Mouse (Mus musculus) right cerebral cortex, adult 18-20 months (tissue): Measurements from ENCODE around the gene Tpsg1.

Source experiments
- DNase-seq: peaks from one replicate; pipeline ENCODE4 v3.0.0; 2022; ENCODE audit warnings: mixed read lengths

The Tpsg1 gene

GRCm38 (mm10) chr17:25368973-25369372 lies at the start of gene Tpsg1:
TSS of gene Tpsg1 (plus strand) at chr17:25369273.
- DNase-seq, result no peak

DNA sequence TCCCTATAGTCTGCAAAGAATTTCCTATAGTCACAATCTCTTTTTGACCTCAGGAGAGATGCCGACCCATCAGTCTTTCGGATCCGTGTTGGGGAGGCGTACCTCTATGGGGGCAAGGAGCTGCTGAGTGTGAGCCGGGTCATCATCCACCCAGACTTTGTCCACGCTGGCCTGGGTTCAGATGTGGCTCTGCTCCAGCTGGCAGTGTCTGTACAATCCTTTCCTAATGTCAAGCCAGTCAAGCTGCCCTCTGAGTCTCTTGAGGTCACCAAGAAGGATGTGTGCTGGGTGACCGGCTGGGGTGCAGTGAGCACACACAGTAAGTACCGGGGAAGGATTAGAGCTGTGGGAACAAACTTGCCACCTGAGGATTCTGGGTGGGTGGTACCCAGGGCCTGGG lies 48.3 kb upstream of the Tpsg1 start:
- no peak for DNase-seq

DNA sequence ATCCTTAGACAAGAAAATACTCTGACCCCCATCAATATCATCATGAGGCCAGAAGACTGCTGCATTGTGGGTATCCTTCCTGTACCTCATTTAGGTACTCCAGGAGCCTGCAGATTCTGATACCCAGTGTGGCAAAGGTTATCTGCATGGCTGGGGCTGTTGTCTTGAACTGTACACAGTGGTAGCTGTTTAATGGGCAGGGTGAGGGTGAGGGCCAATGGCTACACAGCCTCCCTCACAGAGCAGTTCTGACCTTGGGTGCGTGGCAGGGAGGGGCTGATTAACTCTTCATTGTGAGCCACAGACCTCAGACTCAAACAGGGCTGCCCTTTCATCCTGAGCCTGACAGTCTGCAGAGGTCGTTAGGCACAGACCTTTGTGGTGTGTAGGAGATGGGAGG lies 46.1 kb upstream of the Tpsg1 start:
- no peak for DNase-seq

DNA sequence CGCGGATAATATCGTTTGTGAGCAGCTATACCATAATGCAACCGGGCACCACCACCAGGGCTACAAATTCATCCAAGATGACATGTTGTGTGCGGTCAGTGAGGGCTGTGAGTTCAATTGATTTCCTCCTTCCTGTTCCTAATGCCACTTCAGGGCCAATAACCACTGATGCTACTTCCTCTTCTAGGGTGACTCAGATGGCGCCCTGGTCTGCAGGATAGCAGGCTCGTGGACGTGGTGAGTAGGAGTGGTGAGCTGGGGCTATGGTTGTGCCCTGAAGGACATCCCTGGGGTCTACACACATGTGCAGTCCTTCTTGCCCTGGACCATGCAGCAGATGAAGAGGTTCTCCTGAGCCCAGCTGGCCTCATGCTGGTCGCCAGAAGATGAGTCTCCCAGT lies 36.8 kb upstream of the Tpsg1 start:
- no peak for DNase-seq

GRCm38 (mm10) chr17:25333943-25334342 lies 35.1 kb upstream of the Tpsg1 start:
- DNase-seq, result peak; percentile 40

GRCm38 (mm10) chr17:25338218-25338617 lies 30.9 kb upstream of the Tpsg1 start:
- no peak for DNase-seq

DNA sequence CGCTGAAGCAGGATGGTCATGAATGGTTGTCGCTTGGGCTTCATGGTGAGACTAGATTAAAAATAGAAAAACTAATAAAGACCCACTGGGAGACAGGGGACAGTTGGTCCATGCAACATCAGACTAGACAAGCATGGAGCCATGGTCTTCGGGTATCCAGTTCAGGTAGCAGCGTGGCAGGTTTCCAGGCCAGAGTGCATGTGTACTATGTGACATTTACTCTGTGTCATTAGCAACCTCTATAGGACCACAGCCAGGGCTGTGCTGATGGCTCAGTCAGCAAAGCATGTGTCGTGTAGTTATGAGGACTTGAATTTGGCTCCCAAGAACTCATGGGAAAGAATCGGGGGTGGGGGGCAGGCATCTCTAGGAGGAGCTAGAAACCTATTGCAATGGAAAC lies 29.1 kb upstream of the Tpsg1 start:
- no peak for DNase-seq

DNA sequence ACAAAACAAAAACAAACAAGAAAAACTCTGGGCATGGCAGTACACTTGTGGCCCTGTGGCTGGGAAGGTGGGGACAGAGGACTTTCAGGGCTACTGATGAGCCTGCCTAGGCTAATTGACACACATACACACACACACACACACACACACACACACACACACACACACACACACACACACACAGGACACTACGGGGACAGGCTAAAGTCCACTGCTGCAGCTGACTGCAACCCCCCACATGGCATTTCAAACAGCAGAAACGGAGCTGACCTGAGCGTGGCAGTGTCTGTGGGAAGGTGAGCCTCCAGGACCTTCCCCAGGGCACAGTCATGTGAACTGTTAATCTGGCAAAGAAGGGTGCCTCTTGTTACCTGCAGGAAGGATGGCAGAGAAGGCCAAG lies 27.6 kb upstream of the Tpsg1 start:
- DNase-seq, result no peak

DNA sequence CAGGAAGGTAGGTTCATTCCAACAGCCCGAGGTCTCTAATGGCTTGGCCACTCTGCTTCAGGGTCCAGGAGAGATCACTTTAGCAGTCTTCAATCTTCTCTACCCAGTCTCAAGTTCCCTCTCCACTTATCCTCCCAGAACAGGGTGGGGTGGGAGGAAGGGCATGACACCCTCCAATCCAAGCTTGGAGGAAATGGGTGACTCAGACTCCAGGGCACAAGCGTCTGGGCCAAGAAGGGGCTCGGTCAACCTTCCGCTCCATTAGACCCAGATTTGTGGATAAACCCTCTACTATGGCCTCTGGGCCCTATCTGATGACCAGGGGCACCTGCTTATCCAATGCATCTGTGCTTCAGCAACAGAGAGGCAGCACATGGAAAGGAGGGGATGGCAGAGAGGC lies 23.6 kb upstream of the Tpsg1 start, which contains the start of gene Tpsab1:
TSS of gene Tpsab1 (minus strand) at position 101 of the 400 bp plus-strand sequence.
- no peak for DNase-seq

DNA sequence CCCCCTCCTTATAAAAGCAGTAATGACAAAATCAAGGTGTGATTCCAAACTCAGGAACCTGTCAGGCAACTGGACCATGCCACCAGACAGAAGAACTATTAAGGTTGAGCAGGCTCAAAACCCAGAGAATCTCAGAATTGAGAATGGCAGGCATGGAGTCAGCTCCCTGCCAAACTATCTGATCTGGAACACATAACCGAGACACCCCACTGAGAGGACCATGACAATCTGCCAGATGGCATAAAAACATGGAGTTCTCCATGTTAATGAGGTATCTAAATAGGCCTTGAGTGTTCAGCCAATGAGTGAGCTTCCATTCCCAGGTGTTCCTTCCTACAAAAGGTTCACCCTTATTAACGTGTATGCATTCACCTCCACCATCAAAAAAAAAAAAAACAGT lies 7.8 kb upstream of the Tpsg1 start:
- no peak for DNase-seq

DNA sequence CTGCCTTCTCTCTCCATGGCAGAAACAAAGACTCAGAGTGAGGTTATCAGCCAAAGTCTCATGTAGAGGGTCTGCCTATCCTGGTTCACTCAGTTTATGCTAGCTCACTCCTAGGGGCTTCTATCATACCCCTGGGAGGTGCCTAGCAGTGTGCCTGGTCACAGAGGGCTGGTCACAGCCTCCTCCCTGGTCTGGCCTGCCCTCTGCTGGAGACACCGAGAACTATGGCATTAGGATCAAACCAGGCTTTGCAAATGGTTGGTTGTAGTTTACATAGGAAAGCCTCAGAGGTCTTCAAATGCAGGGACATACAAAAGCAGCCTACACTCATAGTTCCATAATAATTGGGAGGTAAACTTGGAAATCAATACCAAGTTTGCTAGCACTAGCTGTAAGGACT lies 5.3 kb upstream of the Tpsg1 start:
- peak; percentile 30 for DNase-seq

GRCm38 (mm10) chr17:25366005-25366404 lies 3.1 kb upstream of the Tpsg1 start, which contains the start of gene Tpsb2:
TSS of gene Tpsb2 (plus strand) at chr17:25366305.
- no peak for DNase-seq

DNA sequence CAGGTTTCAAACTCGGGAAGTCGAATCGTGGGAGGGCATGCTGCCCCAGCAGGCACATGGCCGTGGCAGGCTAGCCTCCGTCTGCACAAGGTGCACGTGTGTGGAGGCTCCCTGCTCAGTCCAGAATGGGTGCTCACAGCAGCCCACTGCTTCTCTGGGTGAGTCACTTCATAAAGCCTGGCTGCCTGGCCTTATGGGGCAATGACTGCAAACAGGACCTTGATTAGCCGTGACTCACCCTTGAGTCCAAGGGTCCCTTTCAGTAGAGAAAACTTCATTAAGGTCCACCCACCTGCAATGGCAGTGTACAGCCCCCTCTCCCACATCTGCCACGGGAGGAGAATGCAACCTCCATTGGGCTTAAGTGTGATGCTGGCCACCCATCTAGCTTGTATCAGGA lies 3.4 kb downstream of the Tpsg1 start:
- no peak for DNase-seq

- no peak for DNase-seq
Measured at GRCm38 (mm10) chr17:25374011-25374410, 4.9 kb downstream of the Tpsg1 start.

DNA sequence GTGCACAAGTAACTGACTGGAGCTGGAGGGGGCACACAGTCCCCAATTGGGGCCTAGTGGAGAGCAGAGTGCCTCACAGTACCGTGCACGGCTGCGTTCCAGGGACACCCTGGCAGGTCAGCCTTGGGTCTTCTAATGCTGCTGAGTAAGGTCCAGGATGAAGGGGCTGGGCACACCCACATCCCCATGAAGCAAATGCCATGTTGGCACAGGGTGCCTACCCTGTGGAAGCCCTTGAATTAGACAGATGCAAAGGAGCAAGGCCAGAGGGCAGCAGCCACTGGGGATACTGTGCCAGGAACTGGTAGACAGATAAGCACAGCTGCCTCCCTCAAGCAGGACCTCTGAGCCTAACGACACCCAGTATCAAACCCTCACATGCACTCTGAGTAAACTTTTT lies 25.5 kb downstream of the Tpsg1 start:
- no peak for DNase-seq

DNA sequence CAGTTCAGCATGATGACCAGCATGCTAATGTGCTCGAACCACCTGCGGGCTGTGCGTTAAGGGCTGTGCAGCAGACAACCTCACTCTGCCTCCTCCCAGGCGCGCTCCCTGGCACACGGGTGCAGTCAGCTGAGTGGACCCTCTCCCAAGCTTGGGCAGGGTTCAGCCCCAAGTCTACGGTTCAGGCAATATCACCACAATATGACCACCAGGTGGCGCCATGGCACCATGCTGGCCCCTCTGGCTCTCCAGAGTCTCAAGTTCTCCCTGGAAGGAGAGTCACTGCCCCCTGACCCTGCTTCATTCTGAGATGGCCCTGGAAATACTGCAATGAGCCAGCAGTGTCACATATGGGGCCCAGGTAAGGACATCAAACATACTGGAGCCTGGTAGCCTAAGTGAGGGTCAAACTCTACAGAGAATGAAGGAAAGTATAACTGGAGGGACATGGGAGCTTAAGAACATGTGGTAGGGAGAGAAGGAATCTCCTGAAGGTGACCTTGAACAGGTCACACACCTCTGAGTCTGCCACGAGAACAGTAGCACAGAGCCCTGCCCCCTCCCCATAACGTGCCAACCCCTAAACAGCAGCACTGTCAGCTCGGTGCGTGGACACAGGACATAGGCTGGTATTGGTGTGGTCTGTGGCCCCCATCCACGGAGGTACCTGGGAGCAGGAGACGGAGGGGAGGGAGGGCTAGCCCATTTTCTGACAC lies 28.9 kb downstream of the Tpsg1 start:
- DNase-seq, result peak; percentile 64

- DNase-seq, result no peak
Measured at GRCm38 (mm10) chr17:25398520-25398838, 29.4 kb downstream of the Tpsg1 start.

- no peak for DNase-seq
Measured at GRCm38 (mm10) chr17:25400443-25400842, 31.4 kb downstream of the Tpsg1 start.

DNA sequence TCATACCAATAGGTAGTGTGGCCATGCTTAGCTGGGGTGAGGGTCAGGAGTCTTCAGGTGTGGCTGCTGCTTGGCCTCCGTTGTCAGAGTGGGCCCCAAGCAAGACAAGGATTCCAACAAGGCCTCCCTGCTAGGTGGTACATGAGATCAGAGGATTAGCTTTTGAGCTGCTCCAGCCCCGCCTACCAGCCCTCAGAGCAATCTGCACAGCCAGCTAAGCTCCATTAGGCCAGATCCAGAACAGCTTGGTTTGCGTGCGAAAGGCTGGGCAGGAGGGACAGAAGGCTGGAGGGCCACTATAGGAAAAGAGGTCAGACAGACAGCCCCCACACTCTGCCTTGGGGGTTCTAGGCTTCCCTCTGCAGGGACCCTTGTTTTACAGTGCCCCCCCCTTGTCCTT lies 32.4 kb downstream of the Tpsg1 start:
- DNase-seq, result no peak

GRCm38 (mm10) chr17:25402224-25402623 lies 33.2 kb downstream of the Tpsg1 start:
- no peak for DNase-seq

GRCm38 (mm10) chr17:25404190-25404589 lies 35.1 kb downstream of the Tpsg1 start:
- DNase-seq, result no peak

DNA sequence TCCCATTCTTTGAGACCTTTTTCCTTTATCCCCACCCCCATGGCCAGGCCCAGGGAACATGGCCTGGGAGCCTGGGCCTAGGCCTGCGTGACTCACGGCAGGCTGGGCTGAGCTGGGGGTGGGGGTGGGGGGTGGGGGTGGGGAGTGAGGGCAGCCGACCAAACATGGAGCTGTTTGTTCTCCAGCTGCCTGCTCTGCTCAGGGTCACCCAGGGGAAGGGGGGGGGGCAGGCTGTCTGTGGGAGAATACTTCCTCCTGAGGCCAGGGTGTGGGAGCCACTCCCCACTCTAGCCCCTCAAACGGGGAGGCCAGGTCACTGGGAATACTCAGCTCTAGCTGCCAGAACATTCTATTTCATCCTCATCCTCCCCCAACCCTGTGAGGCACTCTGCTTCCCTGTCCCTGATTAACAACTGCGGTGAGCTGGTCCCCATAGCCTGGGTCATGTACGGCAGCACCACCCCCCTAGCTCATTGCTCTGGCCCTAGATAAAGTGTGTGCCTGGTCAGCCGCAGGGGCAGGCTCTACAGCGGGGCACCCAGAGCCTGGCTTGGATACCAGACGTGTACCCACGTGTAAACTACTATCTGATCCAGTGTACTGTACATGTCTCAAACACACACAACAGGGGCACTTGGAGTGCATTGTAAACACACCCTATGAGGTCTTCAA lies 36.3 kb downstream of the Tpsg1 start:
- no peak for DNase-seq

DNA sequence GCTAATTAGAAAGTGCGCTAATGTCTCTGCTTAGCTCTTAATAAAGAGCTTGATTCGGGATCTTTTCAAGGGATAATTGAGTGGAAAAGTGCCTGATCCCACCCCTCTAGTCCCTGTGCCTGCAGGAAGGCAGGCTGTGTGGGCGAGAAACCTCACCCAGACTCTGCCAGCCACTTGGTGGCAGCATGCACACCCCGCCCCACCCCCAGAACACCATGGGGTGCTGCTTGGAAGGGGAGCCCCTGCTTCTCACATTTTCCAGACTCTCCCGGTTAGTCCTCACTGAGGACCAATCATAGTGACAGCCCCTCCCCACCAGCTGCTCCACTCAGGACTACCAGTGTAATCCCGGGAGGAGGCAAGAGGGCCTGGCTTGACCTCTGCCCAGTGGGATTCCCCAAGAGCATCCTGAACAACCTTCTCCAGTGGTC lies 37.0 kb downstream of the Tpsg1 start:
- peak; percentile 68 for DNase-seq

DNA sequence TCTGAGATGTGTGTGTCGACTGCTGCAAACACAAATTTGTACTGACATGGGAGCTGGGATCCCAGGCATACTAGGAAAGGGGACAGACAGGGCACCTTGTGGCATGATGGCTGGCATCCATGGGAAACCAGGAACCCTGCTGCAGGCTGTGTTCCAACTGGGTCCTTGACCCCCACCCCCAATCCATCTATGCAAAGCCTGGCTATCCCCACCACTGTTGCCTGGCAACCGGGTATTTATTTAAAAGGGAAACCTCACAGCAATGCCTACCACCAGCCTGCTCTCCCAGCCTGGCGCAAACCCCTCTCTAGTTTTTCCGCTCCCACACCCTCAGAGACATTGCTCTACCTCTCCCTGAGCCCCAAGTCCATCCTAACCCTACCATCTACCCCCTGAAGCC lies 38.3 kb downstream of the Tpsg1 start:
- no peak for DNase-seq
